Mouse (Mus musculus): ENCODE measurements at regions not wholly inside any gene's neighbourhood (a gene's known extent, or its start where the extent isn't known, plus 50 kb on each side); places are given as distances from the start of the nearest gene placed in this dataset.

DNA sequence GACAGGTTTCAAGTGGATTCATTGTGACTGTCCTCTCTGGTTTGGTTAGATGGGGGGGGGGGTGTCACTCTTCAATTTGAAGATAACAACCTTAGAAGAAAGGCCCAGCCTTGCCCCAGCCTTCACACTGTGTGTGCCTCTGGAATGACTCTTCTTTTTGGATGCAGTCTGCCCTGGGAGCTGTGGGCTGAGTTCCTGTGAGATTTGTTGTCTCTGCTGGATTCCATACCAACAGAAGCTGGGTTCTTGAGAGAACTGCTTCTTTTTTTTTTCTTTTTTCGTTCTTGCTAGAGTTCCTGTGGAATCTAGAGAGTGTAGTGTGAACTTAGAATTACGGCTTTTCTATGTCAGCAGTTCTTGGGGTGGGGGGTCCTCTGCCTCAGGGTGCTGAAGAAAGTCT is 200.9 kb downstream of the Enc1 start:
- TF ChIP-seq CTCF (IDR thresholded peaks at IDR 0.05; ENCODE audit: extremely low read depth, insufficient read depth, insufficient read length, insufficient replicate concordance) (no peak), POLR2A (IDR thresholded peaks at IDR 0.05; ENCODE audit: low read depth, low read length) (no peak)
